Mouse (Mus musculus) thymus, postnatal 25 days (tissue): ENCODE data around the gene Slc25a39.
"Not testable (repeated sequence)": the region's sequence is repeated elsewhere in the genome, so short reads cannot be mapped to it uniquely, and the experiment has no call there.

Experiments
- DNase-seq: peaks from one replicate; pipeline ENCODE4 v3.0.0; 2022

Slc25a39 gene

GRCm38 (mm10) chr11:102368347-102368746 lies 39.4 kb downstream of the Slc25a39 start:
- no peak for DNase-seq

- no peak for DNase-seq
Observed at GRCm38 (mm10) chr11:102367504-102368280, 40.1 kb downstream of the Slc25a39 start.

GRCm38 (mm10) chr11:102366103-102366502 lies 41.6 kb downstream of the Slc25a39 start, which contains the start of gene Slc4a1:
Gene Slc4a1 (minus strand): TSS chr11:102366203.
- not testable (repeated sequence) for DNase-seq

- no peak for DNase-seq
Observed at GRCm38 (mm10) chr11:102365699-102366098, 42.0 kb downstream of the Slc25a39 start.

- DNase-seq, result no peak
Observed at GRCm38 (mm10) chr11:102364570-102365371, 43.0 kb downstream of the Slc25a39 start.

GRCm38 (mm10) chr11:102363623-102364022 lies 44.1 kb downstream of the Slc25a39 start:
- DNase-seq, result no peak

GRCm38 (mm10) chr11:102361776-102362495 lies 45.8 kb downstream of the Slc25a39 start:
- no peak for DNase-seq

- DNase-seq, result no peak
Observed at GRCm38 (mm10) chr11:102358365-102358764, 49.4 kb downstream of the Slc25a39 start.

- DNase-seq, result no peak
Observed at GRCm38 (mm10) chr11:102356636-102357350, 51.0 kb downstream of the Slc25a39 start.

GRCm38 (mm10) chr11:102356190-102356589 lies 51.6 kb downstream of the Slc25a39 start:
- DNase-seq, result no peak

GRCm38 (mm10) chr11:102355501-102355900 lies 52.2 kb downstream of the Slc25a39 start:
- DNase-seq, result no peak

- DNase-seq, result no peak
Observed at GRCm38 (mm10) chr11:102353021-102353431, 54.7 kb downstream of the Slc25a39 start.
